19 mouse cellular contexts compared by ENCODE assay signal in genomic region chr1:37496591-37497280, GRCm38 (mm10). TPM values are rescaled to one million over a fixed set of nuclear protein-coding genes. Genes with fewer than 3 reads are reported as not detected.
DNase-seq lines count a peak whose midpoint lies in the region; ATAC-seq and TF ChIP-seq lines count a peak whose summit lies in the region.
"Had no signal": no experiment of that assay in that cellular context is flagged by ENCODE, and none has a peak within 500 bp of the region (broad histone marks: within the 10 kb centered on the region; RNA-seq: fewer than 3 reads in every experiment).

No protein-coding gene starts in this region.

- ATAC-seq in heart, postnatal 0 days (ENCODE audit: insufficient read depth, low read depth): no peak
- no peak for ATAC-seq in liver, embryonic 13.5 days (ENCODE audit: low read depth)
- no peak for ATAC-seq in forebrain, embryonic 13.5 days
- ATAC-seq: forebrain, embryonic 14.5 days had no signal

- H3K4me1 ChIP-seq in heart, postnatal 0 days (ENCODE audit: control insufficient read depth, insufficient read depth): 0 out of 2 replicates have a peak, but pooled peaks cover 4% of the 10 kb centered on the region
- peaks cover 7 to 39% of the 10 kb centered on the region in 2 experiments; a peak in 3 of 4 replicates for H3K4me1 ChIP-seq in CH12.LX (ENCODE audit: control insufficient read depth in 1 of 2, insufficient read depth in 2 of 2)
- peaks cover 32% of the 10 kb centered on the region for H3K4me1 ChIP-seq in liver, embryonic 13.5 days (replicated peaks)
- no peaks in the 10 kb centered on the region for H3K4me1 ChIP-seq in forebrain, embryonic 13.5 days
- H3K4me1 ChIP-seq: hindbrain, embryonic 15.5 days; kidney, embryonic 15.5 days; neural tube, embryonic 15.5 days had no signal

- H3K27ac ChIP-seq in heart, postnatal 0 days (ENCODE audit: low read depth): 0 out of 2 replicates have a peak overlapping the region, but pooled peaks have one; percentile 6
- H3K27ac ChIP-seq in CH12.LX (ENCODE audit: insufficient read depth, low read depth): peak overlapping the region; percentile 36; the same call in 1 of the 2 replicates
- no peak overlapping the region for H3K27ac ChIP-seq in liver, embryonic 13.5 days
- H3K27ac ChIP-seq in forebrain, embryonic 13.5 days: no peak overlapping the region
- H3K27ac ChIP-seq: embryonic facial prominence, embryonic 13.5 days; hindbrain, embryonic 15.5 days; kidney, embryonic 15.5 days; limb, embryonic 15.5 days; neural tube, embryonic 15.5 days had no signal

- in situ Hi-C loops in CH12.LX (cut with MboI; ENCODE audit: low pct_ligation_motif_present, low pct_unique_long_range_greater_than_20kb, low sequenced_read_pairs): no loop called here

- H3K4me2 ChIP-seq in heart, postnatal 0 days (ENCODE audit: low read depth, low read length): no peak overlapping the region
- no peak overlapping the region for H3K4me2 ChIP-seq in CH12.LX (ENCODE audit: insufficient read depth, low read depth, poor library complexity, severe bottlenecking)
- H3K4me2 ChIP-seq in liver, embryonic 13.5 days: peak overlapping the region; percentile 58
- H3K4me2 ChIP-seq in forebrain, embryonic 13.5 days: no peak overlapping the region
- H3K4me2 ChIP-seq: embryonic facial prominence, embryonic 13.5 days; heart, embryonic 15.5 days; hindbrain, embryonic 15.5 days; kidney, embryonic 15.5 days; limb, embryonic 15.5 days; neural tube, embryonic 15.5 days had no signal

- TF ChIP-seq CTCF in heart, postnatal 0 days (IDR thresholded peaks at IDR 0.05; ENCODE audit: low read depth): no peak
- TF ChIP-seq CTCF in CH12.LX (conservative IDR thresholded peaks at IDR 0.05 in 1 of 2, IDR thresholded peaks at IDR 0.05 in 1 of 2; ENCODE audit: low read depth in 2 of 2, low read length in 2 of 2): no peak

- H3K36me3 ChIP-seq in heart, postnatal 0 days (replicated peaks; ENCODE audit: control insufficient read depth, insufficient read depth, low read length): no peaks in the 10 kb centered on the region; the same call in 1 of the 2 replicates
- H3K36me3 ChIP-seq in CH12.LX (replicated peaks in 1 of 2; ENCODE audit: control insufficient read depth in 1 of 2, insufficient read depth in 1 of 2, low read length in 1 of 2): peaks cover 5 to 26% of the 10 kb centered on the region in 2 experiments
- no peaks in the 10 kb centered on the region for H3K36me3 ChIP-seq in liver, embryonic 13.5 days
- H3K36me3 ChIP-seq in forebrain, embryonic 13.5 days (ENCODE audit: poor library complexity, severe bottlenecking): no peaks in the 10 kb centered on the region
- H3K36me3 ChIP-seq: embryonic facial prominence, embryonic 13.5 days; heart, embryonic 15.5 days; hindbrain, embryonic 15.5 days; kidney, embryonic 15.5 days; limb, embryonic 15.5 days; neural tube, embryonic 15.5 days had no signal

- no peak for DNase-seq in heart, postnatal 0 days (ENCODE audit: low spot score)
- no peak for DNase-seq in heart, adult 18-20 months
- peak; percentile 36 for DNase-seq in B cell, adult 2 months
- DNase-seq in CH12.LX (ENCODE audit: extremely low read depth): no peak
- no peak for DNase-seq in liver, embryonic 13.5 days
- no peak for DNase-seq in cerebellum, adult 11 months
- DNase-seq in cerebellum, adult 9-10 months: no peak
- DNase-seq: adrenal gland, postnatal 10 days; gastrocnemius, postnatal 36 days; lung, postnatal 4 days; right cerebral cortex, adult 18-20 months had no signal

- no peak overlapping the region for H3K4me3 ChIP-seq in heart, postnatal 0 days (ENCODE audit: low read depth, low read length)
- no peak overlapping the region for H3K4me3 ChIP-seq in CH12.LX (replicated peaks in 1 of 3; ENCODE audit: low read depth in 2 of 3, low read length in 2 of 3, poor library complexity in 1 of 3)
- H3K4me3 ChIP-seq in liver, embryonic 13.5 days (replicated peaks): no peak overlapping the region
- H3K4me3 ChIP-seq in forebrain, embryonic 13.5 days: no peak overlapping the region
- H3K4me3 ChIP-seq: embryonic facial prominence, embryonic 13.5 days; heart, embryonic 15.5 days; hindbrain, embryonic 15.5 days; kidney, embryonic 15.5 days; limb, embryonic 15.5 days; neural tube, embryonic 15.5 days had no signal

- no peak for TF ChIP-seq EP300 in heart, postnatal 0 days (IDR thresholded peaks at IDR 0.05; ENCODE audit: low read depth)
- TF ChIP-seq EP300 in CH12.LX (IDR thresholded peaks at IDR 0.05; ENCODE audit: low read length): no peak

- no peak overlapping the region for H3K9ac ChIP-seq in heart, postnatal 0 days (replicated peaks; ENCODE audit: low read depth, low read length)
- no peak overlapping the region for H3K9ac ChIP-seq in CH12.LX (ENCODE audit: insufficient read depth, low read depth)
- H3K9ac ChIP-seq in liver, embryonic 13.5 days: peak overlapping the region; percentile 53; the same call in 1 of the 2 replicates
- H3K9ac ChIP-seq in forebrain, embryonic 13.5 days: no peak overlapping the region
- H3K9ac ChIP-seq: embryonic facial prominence, embryonic 13.5 days; heart, embryonic 15.5 days; hindbrain, embryonic 15.5 days; kidney, embryonic 15.5 days; limb, embryonic 15.5 days; neural tube, embryonic 15.5 days had no signal

- H3K9me3 ChIP-seq in heart, postnatal 0 days (replicated peaks; ENCODE audit: control insufficient read depth, low read length): no peaks in the 10 kb centered on the region
- H3K9me3 ChIP-seq in CH12.LX (replicated peaks; ENCODE audit: low read length): no peaks in the 10 kb centered on the region
- H3K9me3 ChIP-seq in liver, embryonic 13.5 days (replicated peaks): no peaks in the 10 kb centered on the region
- H3K9me3 ChIP-seq in forebrain, embryonic 13.5 days (replicated peaks): no peaks in the 10 kb centered on the region
- H3K9me3 ChIP-seq: embryonic facial prominence, embryonic 13.5 days; heart, embryonic 15.5 days; hindbrain, embryonic 15.5 days; kidney, embryonic 15.5 days; limb, embryonic 15.5 days; neural tube, embryonic 15.5 days had no signal

- no peaks in the 10 kb centered on the region for H3K27me3 ChIP-seq in heart, postnatal 0 days (ENCODE audit: control insufficient read depth, insufficient read depth, low read length)
- no peaks in the 10 kb centered on the region for H3K27me3 ChIP-seq in CH12.LX (replicated peaks)
- no peaks in the 10 kb centered on the region for H3K27me3 ChIP-seq in liver, embryonic 13.5 days
- no peaks in the 10 kb centered on the region for H3K27me3 ChIP-seq in forebrain, embryonic 13.5 days
- H3K27me3 ChIP-seq: embryonic facial prominence, embryonic 13.5 days; heart, embryonic 15.5 days; kidney, embryonic 15.5 days; limb, embryonic 15.5 days had no signal

- WGBS in heart, postnatal 0 days: 47% methylated on average over 11 of the region's 11 CpGs
- 57% methylated on average over 11 of the region's 11 CpGs for WGBS in liver, embryonic 13.5 days (ENCODE audit: insufficient replicate concordance)
- 69% methylated on average over 11 of the region's 11 CpGs for WGBS in forebrain, embryonic 13.5 days

- peaks cover 17% of the 10 kb centered on the region for H3K79me2 ChIP-seq in CH12.LX (replicated peaks; ENCODE audit: control insufficient read depth, extremely low read depth, insufficient read depth, poor library complexity, severe bottlenecking)

- dilution Hi-C loops in CH12.LX (cut with MboI; ENCODE audit: extremely low pct_ligation_motif_present, extremely low pct_unique_long_range_greater_than_20kb, low sequenced_read_pairs): no loop called here

- TF ChIP-seq RAD21 in CH12.LX (IDR thresholded peaks at IDR 0.05; ENCODE audit: low read depth, low read length): no peak

- no peak for TF ChIP-seq POLR2A in CH12.LX (IDR thresholded peaks at IDR 0.05; ENCODE audit: low read depth, low read length)

TF ChIP-seq in CH12.LX, 34 proteins besides CTCF, POLR2A, EP300 and RAD21:
- no peak for TF ChIP-seq MAFK (IDR thresholded peaks at IDR 0.05; ENCODE audit: insufficient replicate concordance, low read length)
- TF ChIP-seq NELFE (IDR thresholded peaks at IDR 0.05; ENCODE audit: low read depth, low read length): no peak
- TF ChIP-seq PAX5 (IDR thresholded peaks at IDR 0.05; ENCODE audit: low read length): no peak
- TF ChIP-seq E2F4 (IDR thresholded peaks at IDR 0.05; ENCODE audit: insufficient replicate concordance, low read depth, low read length): no peak
- no peak for TF ChIP-seq TCF12 (IDR thresholded peaks at IDR 0.05; ENCODE audit: low read depth, low read length)
- TF ChIP-seq MYC (IDR thresholded peaks at IDR 0.05; ENCODE audit: low read depth, low read length): no peak
- TF ChIP-seq CHD1 (IDR thresholded peaks at IDR 0.05; ENCODE audit: low read depth, low read length): no peak
- no peak for TF ChIP-seq JUN (IDR thresholded peaks at IDR 0.05; ENCODE audit: insufficient read depth, low read depth, low read length)
- no peak for TF ChIP-seq MAZ (IDR thresholded peaks at IDR 0.05; ENCODE audit: low read depth, low read length)
TF ChIP-seq in CH12.LX: peak in this region for 0.

RNA-seq across cellular contexts. Expression of gene Mgat4a, which starts 44.1 kb away (rescaled TPM):
- 7.3 and 24.4 TPM in 2 replicates for total RNA-seq in heart, postnatal 0 days (2014; rRNA removed; ENCODE audit: low replicate concordance)
- 3.3 and 4.4 TPM in 2 replicates for polyA plus RNA-seq in heart, postnatal 0 days (2015; fragmentation: Nextera tagmentation; extraction: Ambion mirVana)
- 10 to 100 TPM; 13.0 to 15.4 TPM for total RNA-seq in heart, adult 18-20 months (2021)
- total RNA-seq in CH12.LX (2012; rRNA removed) (23.2 and 25.1 TPM in 2 replicates), CH12.LX (2014; rRNA removed) (22.9 and 25.4 TPM in 2 replicates)
- 19.9 and 22.3 TPM in 2 replicates for polyA plus RNA-seq in CH12.LX (2012; ENCODE audit: insufficient read length, low read depth)
- polyA plus RNA-seq in liver, embryonic 13.5 days (2015; fragmentation: Nextera tagmentation; extraction: Ambion mirVana): 1.0 and 1.8 TPM in 2 replicates
- polyA plus RNA-seq in forebrain, embryonic 13.5 days (2015; fragmentation: Nextera tagmentation; extraction: Ambion mirVana): 5.0 and 6.9 TPM in 2 replicates

Comparison
In these comparisons a context has a peak if more than half of its experiments do, and no peak if none do; other contexts are left out.
1. DNase-seq: peak in B cell, adult 2 months (2 of 2); none in heart, postnatal 0 days (single experiment), heart, adult 18-20 months (0 of 2), CH12.LX (single experiment), liver, embryonic 13.5 days (single experiment), cerebellum, adult 11 months (single experiment) and cerebellum, adult 9-10 months (single experiment).
2. H3K27ac ChIP-seq: peak in heart, postnatal 0 days (single experiment) and CH12.LX (single experiment); none in liver, embryonic 13.5 days (single experiment) and forebrain, embryonic 13.5 days (single experiment).